Mouse (Mus musculus) liver, embryonic 15.5 days (tissue): ENCODE measurements around the gene Gm20388. TPM values are rescaled to one million over a fixed set of nuclear protein-coding genes. Genes with fewer than 3 reads are reported as not detected.

Experiments used
- ATAC-seq: fragments of 200-750 bp; cut with Nextera tagmentation; 2 replicates; pipeline ENCODE4 v1.8.0; 2017; ENCODE audit warnings: moderate number of reproducible peaks, mild to moderate bottlenecking, moderate library complexity; ENCODE audit not compliant: insufficient read depth
- H3K27ac ChIP-seq: fragments of 300-500 bp; sonication (generic); replicated peaks from 2 replicates; pipeline ENCODE4 v1.5.1; 2015; ENCODE audit warnings: mild to moderate bottlenecking, inconsistent platforms
- H3K27me3 ChIP-seq: fragments of 300-500 bp; sonication (generic); 2 replicates; pipeline ENCODE4 v1.6.1; 2015; ENCODE audit warnings: mild to moderate bottlenecking, inconsistent platforms
- H3K36me3 ChIP-seq: fragments of 300-500 bp; sonication (generic); replicated peaks from 2 replicates; pipeline ENCODE4 v1.6.1; 2015; ENCODE audit warnings: moderate library complexity, mild to moderate bottlenecking, inconsistent platforms
- H3K4me1 ChIP-seq: fragments of 300-500 bp; sonication (generic); replicated peaks from 2 replicates; pipeline ENCODE4 v1.6.1; 2015; ENCODE audit warnings: inconsistent platforms
- H3K4me2 ChIP-seq: fragments of 300-500 bp; sonication (generic); 2 replicates; pipeline ENCODE4 v1.6.1; 2015; ENCODE audit warnings: moderate library complexity, mild to moderate bottlenecking, inconsistent platforms
- H3K4me3 ChIP-seq: fragments of 300-500 bp; sonication (generic); replicated peaks from 2 replicates; pipeline ENCODE4 v1.5.1; 2015; ENCODE audit warnings: mild to moderate bottlenecking, inconsistent platforms
- H3K9ac ChIP-seq: fragments of 300-500 bp; sonication (generic); 2 replicates; pipeline ENCODE4 v1.6.1; 2015; ENCODE audit warnings: moderate library complexity, mild to moderate bottlenecking, inconsistent platforms
- H3K9me3 ChIP-seq: fragments of 300-500 bp; sonication (generic); replicated peaks from 2 replicates; pipeline ENCODE4 v1.6.1; 2016; ENCODE audit warnings: inconsistent platforms
- WGBS: fragments of 180-500 bp; shearing (Covaris S2); methylation state at CpG from one replicate; pipeline ENCODE4 v1.1.7; 2015; ENCODE audit warnings: mixed read lengths; ENCODE audit not compliant: insufficient replicate concordance; 5-methylcytosine and 5-hydroxymethylcytosine counted together
- polyA plus RNA-seq: library from polyadenylated mRNA; unstranded; fragments of >200 nt; fragmentation: Nextera tagmentation; extraction: Ambion mirVana; gene quantifications from 2 replicates; pipeline ENCODE4 v1.2.1, GENCODE M21; 2015

Gm20388 gene
- polyA plus RNA-seq, 1 experiment from 2014 or later: not detected

DNA sequence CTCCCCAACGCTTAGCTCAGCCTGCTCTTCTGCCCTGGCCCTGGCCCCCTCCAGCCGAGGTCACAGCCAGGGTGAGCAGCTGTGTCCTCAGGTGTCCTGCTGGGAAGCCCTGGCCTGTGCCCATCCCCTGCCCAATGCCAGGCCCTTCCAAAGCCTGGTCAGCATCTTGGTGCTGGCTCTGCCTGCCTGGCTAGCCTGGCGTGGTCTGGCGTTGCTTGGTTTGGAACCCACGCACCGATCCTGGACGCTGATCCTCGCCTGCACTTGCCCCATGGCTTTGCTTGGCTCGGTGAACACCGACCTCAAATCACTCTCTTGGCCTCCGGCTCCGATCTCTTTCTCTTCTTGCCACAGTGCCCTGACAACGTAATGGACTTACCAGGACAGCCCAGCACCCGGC, 152.1 kb downstream of the Gm20388 start:
- no peak overlapping the region for H3K4me3 ChIP-seq
- no peaks in the 10 kb centered on the region for H3K4me1 ChIP-seq
- ATAC-seq: no peak
- H3K27ac ChIP-seq: no peak overlapping the region
- no peak overlapping the region for H3K4me2 ChIP-seq
- no peaks in the 10 kb centered on the region for H3K27me3 ChIP-seq
- H3K36me3 ChIP-seq: no peaks in the 10 kb centered on the region
- 73% methylated on average over 14 of the region's 14 CpGs for WGBS
- no peak overlapping the region for H3K9ac ChIP-seq
- no peaks in the 10 kb centered on the region for H3K9me3 ChIP-seq

- WGBS: 66% methylated on average over 3 of the region's 3 CpGs
- no peak for ATAC-seq
- Histone ChIP-seq H3K4me3 (no peak overlapping the region), H3K9ac (no peak overlapping the region), H3K27ac (no peak overlapping the region), H3K4me1 (no peaks in the 10 kb centered on the region), H3K4me2 (no peak overlapping the region), H3K36me3 (no peaks in the 10 kb centered on the region), H3K27me3 (no peaks in the 10 kb centered on the region), H3K9me3 (no peaks in the 10 kb centered on the region)
These were observed 152.7 kb downstream of the Gm20388 start for GRCm38 (mm10) chr8:120063326-120063725.

DNA sequence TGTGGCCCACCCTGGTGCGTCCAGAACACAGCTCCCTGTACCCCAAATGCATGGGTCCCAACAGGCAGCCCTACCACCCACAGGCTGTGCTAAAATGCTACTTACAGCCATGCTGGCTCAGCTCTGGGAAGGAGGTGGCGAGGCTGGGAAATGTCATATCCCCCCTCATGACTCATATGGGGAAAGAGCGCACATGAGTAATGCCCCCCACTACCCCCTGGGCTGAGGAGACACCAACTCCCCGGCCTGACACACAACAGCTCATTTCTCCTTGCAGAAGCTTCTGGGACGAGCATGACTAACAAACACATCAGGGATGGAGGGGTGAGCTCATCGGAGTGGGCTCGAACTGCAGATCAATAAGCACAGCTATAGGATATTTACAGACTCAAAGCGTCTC, 155.0 kb downstream of the Gm20388 start:
- H3K4me1 ChIP-seq: no peaks in the 10 kb centered on the region
- no peaks in the 10 kb centered on the region for H3K9me3 ChIP-seq
- 70% methylated on average over 8 of the region's 8 CpGs for WGBS
- no peaks in the 10 kb centered on the region for H3K36me3 ChIP-seq
- H3K27me3 ChIP-seq: no peaks in the 10 kb centered on the region; the same call in 1 of the 2 replicates
- no peak overlapping the region for H3K4me2 ChIP-seq
- no peak for ATAC-seq
- H3K27ac ChIP-seq: no peak overlapping the region
- no peak overlapping the region for H3K9ac ChIP-seq
- H3K4me3 ChIP-seq: no peak overlapping the region

DNA sequence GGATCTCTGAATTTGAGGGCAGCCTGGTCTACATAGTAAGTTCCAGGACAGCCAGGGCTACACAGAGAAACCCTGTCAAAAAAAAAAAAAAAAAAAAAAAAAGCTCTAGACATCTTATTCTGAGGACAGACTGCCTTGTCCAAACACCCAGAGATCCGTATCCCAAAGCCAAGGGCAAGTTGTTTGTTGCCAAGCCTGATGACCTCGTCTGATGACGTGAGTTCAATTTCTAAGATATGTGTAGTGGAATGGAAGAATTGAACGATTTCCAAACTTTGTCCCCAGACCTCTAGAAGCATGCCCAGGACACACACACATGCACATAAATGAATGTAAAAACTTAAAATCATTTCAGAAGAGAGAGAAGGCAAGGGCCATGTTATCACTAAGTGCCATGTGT, 155.6 kb downstream of the Gm20388 start:
- Histone ChIP-seq H3K4me3 (no peak overlapping the region), H3K36me3 (no peaks in the 10 kb centered on the region), H3K9me3 (no peaks in the 10 kb centered on the region), H3K4me2 (no peak overlapping the region), H3K27ac (no peak overlapping the region), H3K4me1 (no peaks in the 10 kb centered on the region), H3K9ac (no peak overlapping the region), H3K27me3 (no peaks in the 10 kb centered on the region; the same call in 1 of the 2 replicates)
- WGBS: 65% methylated on average over 4 of the region's 4 CpGs
- no peak for ATAC-seq

- Histone ChIP-seq H3K4me1 (no peaks in the 10 kb centered on the region), H3K27ac (no peak overlapping the region), H3K4me3 (no peak overlapping the region), H3K9ac (no peak overlapping the region), H3K27me3 (no peaks in the 10 kb centered on the region; the same call in 1 of the 2 replicates), H3K4me2 (no peak overlapping the region), H3K36me3 (no peaks in the 10 kb centered on the region), H3K9me3 (no peaks in the 10 kb centered on the region)
- ATAC-seq: no peak
- 47% methylated on average over 19 of the region's 19 CpGs for WGBS
These were observed 157.5 kb downstream of the Gm20388 start for GRCm38 (mm10) chr8:120067936-120068668.

DNA sequence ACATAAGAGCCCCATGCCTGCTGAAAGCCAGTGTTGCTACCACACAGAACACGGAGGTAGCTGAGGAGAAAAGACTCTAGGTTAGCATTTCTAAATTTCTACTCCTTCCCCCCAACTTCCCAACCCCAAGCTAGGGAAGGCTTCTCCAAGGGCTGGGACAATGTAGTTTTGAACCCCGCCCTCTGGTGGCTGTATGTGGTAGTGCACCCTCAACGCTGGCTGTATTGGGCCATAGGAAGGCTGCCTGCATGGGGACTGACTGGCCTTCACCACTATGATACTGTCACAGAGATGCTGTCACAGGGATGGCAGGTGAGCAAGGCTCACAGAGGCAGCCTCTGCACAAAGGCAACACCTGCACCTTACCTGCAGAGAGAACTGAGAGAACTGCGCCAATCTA, 161.0 kb downstream of the Gm20388 start:
- H3K27me3 ChIP-seq: peaks cover 6% of the 10 kb centered on the region; the same call in 1 of the 2 replicates
- no peak for ATAC-seq
- no peak overlapping the region for H3K4me2 ChIP-seq
- no peaks in the 10 kb centered on the region for H3K36me3 ChIP-seq
- H3K9ac ChIP-seq: no peak overlapping the region
- no peaks in the 10 kb centered on the region for H3K4me1 ChIP-seq
- no peaks in the 10 kb centered on the region for H3K9me3 ChIP-seq
- no peak overlapping the region for H3K4me3 ChIP-seq
- 25% methylated on average over 4 of the region's 4 CpGs for WGBS
- no peak overlapping the region for H3K27ac ChIP-seq

DNA sequence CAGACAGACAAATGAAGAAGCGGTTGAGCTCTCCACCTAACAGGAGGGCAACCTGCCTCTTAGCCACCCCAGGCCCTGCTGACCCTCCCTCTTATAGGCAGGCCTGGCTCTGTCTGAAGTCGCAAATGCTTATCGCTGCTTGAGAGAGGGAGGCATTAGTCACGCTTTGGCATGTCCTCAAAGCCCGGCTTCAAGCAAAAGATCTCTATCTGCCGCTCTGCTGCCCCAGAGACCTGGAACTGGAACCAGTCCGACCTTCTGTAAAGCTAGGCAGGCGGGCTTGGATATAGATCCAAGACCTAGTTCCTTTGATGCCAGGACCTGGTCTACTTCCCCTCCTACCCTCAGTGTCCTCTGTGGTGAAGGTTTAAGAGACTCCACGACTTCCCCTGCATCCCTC, 161.6 kb downstream of the Gm20388 start:
- no peak overlapping the region for H3K9ac ChIP-seq
- no peak overlapping the region for H3K4me2 ChIP-seq
- H3K27me3 ChIP-seq: peaks cover 6% of the 10 kb centered on the region; the same call in 1 of the 2 replicates
- no peak for ATAC-seq
- no peaks in the 10 kb centered on the region for H3K9me3 ChIP-seq
- no peaks in the 10 kb centered on the region for H3K36me3 ChIP-seq
- H3K4me1 ChIP-seq: no peaks in the 10 kb centered on the region
- no peak overlapping the region for H3K27ac ChIP-seq
- no peak overlapping the region for H3K4me3 ChIP-seq
- 61% methylated on average over 9 of the region's 9 CpGs for WGBS

- no peak overlapping the region for H3K4me3 ChIP-seq
- H3K4me2 ChIP-seq: no peak overlapping the region
- H3K9ac ChIP-seq: no peak overlapping the region
- H3K27me3 ChIP-seq: peaks cover 6% of the 10 kb centered on the region; the same call in 1 of the 2 replicates
- H3K27ac ChIP-seq: no peak overlapping the region
- ATAC-seq: no peak
- H3K4me1 ChIP-seq: no peaks in the 10 kb centered on the region
- H3K36me3 ChIP-seq: no peaks in the 10 kb centered on the region
- 69% methylated on average over 8 of the region's 8 CpGs for WGBS
- H3K9me3 ChIP-seq: no peaks in the 10 kb centered on the region
These were observed 162.2 kb downstream of the Gm20388 start for GRCm38 (mm10) chr8:120072827-120073226.

DNA sequence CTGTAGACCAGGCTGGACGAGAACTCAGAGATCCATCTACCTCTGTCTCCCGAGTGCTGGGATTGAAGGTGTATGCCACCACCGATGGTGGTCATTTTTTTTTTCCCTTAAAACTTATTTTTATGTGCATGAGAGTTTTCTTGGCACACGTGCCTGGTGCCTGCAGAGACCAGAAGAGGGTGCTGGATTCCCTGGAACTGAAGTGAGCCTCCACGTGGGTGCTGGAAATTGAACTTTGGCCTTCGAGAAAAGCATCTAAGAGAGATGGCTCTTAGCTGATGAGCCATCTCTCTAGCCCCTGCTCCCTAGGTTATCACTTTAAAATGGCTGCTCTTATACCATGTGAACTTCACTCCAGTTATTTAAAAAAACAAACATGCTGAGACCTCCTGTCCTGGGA, 163.9 kb downstream of the Gm20388 start:
- Histone ChIP-seq H3K4me1 (no peaks in the 10 kb centered on the region), H3K27me3 (peaks cover 6% of the 10 kb centered on the region; the same call in 1 of the 2 replicates), H3K27ac (no peak overlapping the region), H3K36me3 (no peaks in the 10 kb centered on the region), H3K9me3 (no peaks in the 10 kb centered on the region), H3K4me3 (no peak overlapping the region), H3K9ac (no peak overlapping the region), H3K4me2 (no peak overlapping the region)
- 56% methylated on average over 6 of the region's 6 CpGs for WGBS
- ATAC-seq: no peak

DNA sequence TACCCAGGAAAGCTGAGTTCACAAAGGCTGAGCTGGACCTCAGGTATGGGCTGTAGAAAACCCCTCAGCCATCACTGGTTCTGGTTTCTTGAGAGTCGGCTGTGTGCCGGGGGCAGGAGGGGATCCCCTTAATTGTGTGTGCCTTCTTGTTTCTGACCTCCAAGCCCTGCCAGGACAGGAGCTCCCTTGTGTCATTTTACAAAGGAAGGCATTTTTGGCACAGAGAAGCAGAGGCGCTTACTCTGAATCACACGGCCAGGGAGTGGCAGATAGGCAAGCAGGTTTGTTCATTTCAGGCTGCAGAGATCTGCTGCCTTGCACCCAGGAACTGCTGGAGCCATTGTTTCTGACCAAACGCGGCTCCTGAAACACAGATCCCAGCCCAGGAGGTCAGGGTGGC, 164.7 kb downstream of the Gm20388 start:
- Histone ChIP-seq H3K9ac (no peak overlapping the region), H3K27me3 (peaks cover 6% of the 10 kb centered on the region; the same call in 1 of the 2 replicates), H3K36me3 (no peaks in the 10 kb centered on the region), H3K27ac (no peak overlapping the region), H3K4me2 (no peak overlapping the region), H3K4me1 (no peaks in the 10 kb centered on the region), H3K4me3 (no peak overlapping the region), H3K9me3 (no peaks in the 10 kb centered on the region)
- WGBS: 54% methylated on average over 6 of the region's 6 CpGs
- no peak for ATAC-seq

- no peaks in the 10 kb centered on the region for H3K9me3 ChIP-seq
- H3K9ac ChIP-seq: no peak overlapping the region
- no peak for ATAC-seq
- no peak overlapping the region for H3K27ac ChIP-seq
- H3K4me1 ChIP-seq: no peaks in the 10 kb centered on the region
- WGBS: 12% methylated on average over 10 of the region's 10 CpGs
- peaks cover 6% of the 10 kb centered on the region; the same call in 1 of the 2 replicates for H3K27me3 ChIP-seq
- H3K36me3 ChIP-seq: peaks cover 22% of the 10 kb centered on the region
- H3K4me2 ChIP-seq: no peak overlapping the region
- H3K4me3 ChIP-seq: no peak overlapping the region
These were observed 167.4 kb downstream of the Gm20388 start for GRCm38 (mm10) chr8:120078080-120078479.

- H3K9me3 ChIP-seq: no peaks in the 10 kb centered on the region
- H3K27ac ChIP-seq: no peak overlapping the region
- peaks cover 6% of the 10 kb centered on the region; the same call in 1 of the 2 replicates for H3K27me3 ChIP-seq
- no peak overlapping the region for H3K9ac ChIP-seq
- no peaks in the 10 kb centered on the region for H3K4me1 ChIP-seq
- peaks cover 30% of the 10 kb centered on the region for H3K36me3 ChIP-seq
- no peak overlapping the region for H3K4me2 ChIP-seq
- no peak for ATAC-seq
- 56% methylated on average over 5 of the region's 5 CpGs for WGBS
- no peak overlapping the region for H3K4me3 ChIP-seq
These were observed 168.7 kb downstream of the Gm20388 start for GRCm38 (mm10) chr8:120079361-120079760.
